Mouse (Mus musculus): ENCODE data around the gene Tiparp.

Tiparp gene

DNA sequence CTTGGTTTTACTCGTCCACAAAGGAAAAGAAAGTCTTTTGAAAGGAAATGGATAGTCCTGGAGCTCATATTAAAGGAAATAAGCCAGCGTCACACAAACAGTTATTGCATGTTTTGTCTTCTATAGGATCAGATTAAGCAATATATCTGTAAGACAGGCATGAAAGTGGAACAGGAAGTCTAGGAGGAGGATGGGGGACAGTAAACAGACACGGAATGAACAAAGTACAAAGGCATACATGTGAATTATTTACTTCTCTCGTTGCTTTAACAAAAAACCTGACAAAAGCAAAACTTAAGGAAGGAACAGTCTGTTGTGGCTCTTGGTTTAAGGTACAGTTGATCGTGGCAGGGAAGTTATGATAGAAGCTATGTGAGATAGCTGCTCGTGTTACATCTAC, 21.6 kb downstream of the Tiparp start:
- no peak for TF ChIP-seq GATA4 (IDR thresholded peaks at IDR 0.05; ENCODE audit: insufficient replicate concordance, low read length)

DNA sequence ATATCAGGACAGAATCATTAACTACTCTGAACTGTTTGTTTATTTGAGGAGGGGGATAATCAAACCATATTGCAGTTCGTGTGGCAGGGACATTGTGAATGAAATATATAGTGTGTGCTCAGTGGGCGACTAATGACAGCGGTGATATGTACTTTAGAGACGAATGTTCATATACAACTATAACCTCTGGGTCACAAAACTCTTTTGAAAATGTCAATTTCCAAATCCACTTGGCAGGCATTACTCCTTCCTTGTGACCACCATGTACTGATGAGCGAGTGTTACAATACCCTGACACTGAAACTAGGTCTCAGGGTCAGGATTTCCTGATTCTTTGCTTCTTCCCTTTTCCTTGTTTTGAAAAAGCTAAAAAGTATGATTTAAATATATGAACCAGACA, 22.9 kb downstream of the Tiparp start:
- no peak for TF ChIP-seq GATA4 (IDR thresholded peaks at IDR 0.05; ENCODE audit: insufficient replicate concordance, low read length)

DNA sequence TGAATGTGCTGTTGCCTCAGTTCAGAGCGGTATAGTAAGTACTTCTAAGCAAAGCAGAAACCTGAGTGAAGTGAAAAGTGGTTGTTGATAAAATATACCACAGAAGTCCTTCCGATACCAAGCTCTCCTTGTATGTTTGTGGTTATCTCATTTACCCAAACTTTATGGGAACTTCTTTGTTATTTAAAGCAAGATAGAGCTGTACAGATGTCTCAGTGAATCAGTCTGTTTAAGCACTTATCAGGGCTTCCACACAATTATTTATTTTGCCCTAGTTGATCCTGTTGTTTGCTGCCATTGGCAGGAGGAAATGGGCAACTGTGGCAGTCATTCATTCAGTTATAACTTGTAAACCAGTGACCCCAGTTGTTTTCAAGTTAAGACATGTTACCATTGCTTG, 26.4 kb downstream of the Tiparp start:
- TF ChIP-seq GATA4 (IDR thresholded peaks at IDR 0.05; ENCODE audit: insufficient replicate concordance, low read length): no peak

DNA sequence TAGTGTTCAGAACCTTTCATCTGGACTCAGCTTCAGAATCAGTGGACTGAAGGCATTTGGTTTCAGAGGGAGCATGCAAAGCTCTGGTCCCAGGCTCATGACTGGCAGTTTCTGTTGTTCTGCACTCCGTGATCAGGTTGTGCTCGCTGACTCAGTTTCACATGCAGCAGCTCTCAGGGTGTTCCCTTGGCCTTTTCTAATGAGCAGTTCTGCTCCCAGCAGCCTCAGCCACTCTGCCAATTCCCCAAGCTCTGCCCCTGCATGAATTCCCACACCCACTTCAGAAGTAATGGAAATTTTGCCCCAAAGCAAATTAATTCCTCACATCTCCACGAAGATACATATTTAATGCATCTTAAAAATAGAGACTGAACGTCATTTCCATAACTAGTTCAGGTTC, 30.5 kb downstream of the Tiparp start:
- TF ChIP-seq GATA4 (IDR thresholded peaks at IDR 0.05; ENCODE audit: insufficient replicate concordance, low read length): no peak

DNA sequence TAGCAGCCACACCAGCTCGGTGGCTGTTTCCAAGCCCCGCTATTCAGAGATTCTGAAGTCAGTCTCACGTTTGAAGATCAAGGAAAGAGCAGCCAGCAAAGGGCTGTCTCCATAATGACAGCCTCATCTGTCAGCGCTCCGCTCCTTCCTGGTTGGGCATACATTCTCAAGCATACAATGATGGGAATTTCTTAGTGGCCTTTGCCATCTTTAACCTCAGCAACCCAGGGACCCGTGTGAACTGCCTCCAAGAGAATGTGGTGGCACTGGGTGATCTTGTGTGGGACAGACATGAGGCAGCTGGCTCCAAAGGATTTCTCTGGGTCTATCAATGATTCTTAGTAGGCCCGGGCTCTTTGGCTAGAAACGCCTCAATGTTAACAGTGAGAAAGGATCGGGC, 34.0 kb downstream of the Tiparp start:
- no peak for TF ChIP-seq GATA4 (IDR thresholded peaks at IDR 0.05; ENCODE audit: insufficient replicate concordance, low read length)

DNA sequence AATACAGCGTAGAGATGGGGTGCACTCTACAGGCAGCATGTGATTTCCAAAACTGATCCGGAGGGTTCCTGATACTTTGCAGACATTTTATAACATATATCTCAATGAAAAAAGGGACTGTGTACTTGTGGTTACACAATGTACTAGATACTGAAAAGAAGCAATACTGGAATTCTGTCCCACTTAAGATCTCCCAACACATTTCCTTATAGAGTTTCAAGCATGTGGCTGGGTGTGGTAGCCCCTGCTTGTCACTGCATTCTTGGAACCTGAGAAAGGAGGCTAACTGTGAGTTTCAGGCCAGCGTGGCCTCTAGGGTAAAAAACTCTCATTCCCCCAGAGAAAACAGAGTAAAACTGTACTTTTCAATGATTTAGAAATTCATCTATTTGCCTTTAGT, 34.5 kb downstream of the Tiparp start:
- TF ChIP-seq GATA4 (IDR thresholded peaks at IDR 0.05; ENCODE audit: insufficient replicate concordance, low read length): no peak

DNA sequence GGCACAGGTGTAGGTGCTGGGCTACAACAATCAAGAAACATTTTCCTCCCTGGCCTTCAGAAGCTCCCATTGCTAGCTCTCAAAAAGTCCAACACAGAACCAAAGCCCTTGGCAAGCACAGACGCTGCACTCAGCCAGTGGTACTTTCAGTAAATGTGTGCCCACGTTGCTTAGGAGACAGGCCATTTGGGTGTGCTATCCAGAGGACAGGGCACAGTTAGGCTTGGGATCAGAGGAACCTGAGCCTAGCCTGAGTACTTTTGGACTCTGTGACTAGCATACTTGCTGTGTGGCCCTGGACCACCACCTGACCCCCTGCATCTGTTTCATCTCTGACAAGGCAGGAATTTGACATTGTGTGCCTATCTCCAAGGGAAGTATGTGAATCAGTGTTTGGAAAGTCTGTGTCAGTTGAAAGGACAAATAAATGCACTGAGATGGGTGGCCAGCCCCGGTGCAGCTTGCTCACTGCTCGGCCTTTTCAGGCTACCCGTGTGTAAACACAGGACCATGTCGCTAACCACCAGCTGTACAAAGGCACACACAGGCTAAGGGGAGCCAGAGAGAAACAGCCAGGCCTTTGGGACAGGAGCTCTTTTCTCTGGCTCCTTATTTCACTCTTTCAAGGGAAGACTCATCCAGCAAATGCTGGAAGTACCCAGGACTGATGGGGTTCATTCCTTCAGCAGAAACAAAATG, 35.9 kb downstream of the Tiparp start:
- TF ChIP-seq GATA4 (IDR thresholded peaks at IDR 0.05; ENCODE audit: insufficient replicate concordance, low read length): no peak

DNA sequence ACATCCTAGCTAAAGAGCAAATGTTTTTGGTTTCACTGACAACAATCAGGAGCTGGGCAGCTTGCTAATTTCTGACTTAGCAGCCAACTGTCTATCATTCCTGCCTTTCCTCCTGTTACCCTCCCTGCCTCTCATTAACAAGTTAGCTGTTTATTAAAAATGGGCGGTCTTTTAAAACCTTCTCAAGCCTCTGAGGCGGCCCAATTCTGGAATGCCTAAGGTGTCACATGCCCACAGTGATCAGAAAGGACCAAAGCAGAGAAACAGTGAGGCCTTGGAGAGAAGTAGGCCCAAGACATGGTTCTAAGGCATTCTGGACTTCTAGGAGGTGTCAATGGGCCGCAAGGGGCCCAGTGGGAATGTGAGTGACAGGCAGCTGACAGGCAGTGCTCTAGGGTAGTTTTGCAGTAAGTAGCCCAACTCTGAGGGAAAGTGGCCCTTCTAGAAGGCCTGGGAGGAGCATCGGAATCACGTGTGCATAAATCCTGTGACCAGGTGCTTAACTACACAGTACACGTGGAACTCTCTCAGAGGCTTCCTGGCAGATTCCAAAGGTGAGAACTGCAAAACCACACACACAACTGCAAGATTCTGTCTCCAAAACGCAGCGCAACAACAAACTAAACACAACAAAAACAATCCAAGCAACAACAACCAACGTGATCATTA, 37.6 kb downstream of the Tiparp start:
- no peak for TF ChIP-seq GATA4 (IDR thresholded peaks at IDR 0.05; ENCODE audit: insufficient replicate concordance, low read length)

DNA sequence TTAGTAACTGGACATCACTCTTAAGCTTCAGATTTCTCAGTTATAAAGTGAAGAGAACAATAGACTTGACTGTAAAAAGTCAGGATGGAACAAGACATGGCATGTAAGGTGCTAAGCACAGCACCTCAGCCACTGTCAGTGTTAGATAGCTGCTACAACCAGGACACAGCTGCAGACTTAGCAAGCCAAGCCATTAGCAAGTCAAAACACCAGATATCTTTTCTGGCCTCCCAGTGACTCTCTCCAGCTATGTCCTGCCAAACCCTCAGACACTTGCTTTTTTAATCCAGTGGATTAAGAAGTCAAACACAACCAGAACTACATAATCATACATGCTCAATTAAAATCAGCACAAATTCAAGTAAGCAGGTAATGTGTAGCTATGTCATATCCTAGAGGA, 41.7 kb downstream of the Tiparp start:
- TF ChIP-seq GATA4 (IDR thresholded peaks at IDR 0.05; ENCODE audit: insufficient replicate concordance, low read length): no peak

DNA sequence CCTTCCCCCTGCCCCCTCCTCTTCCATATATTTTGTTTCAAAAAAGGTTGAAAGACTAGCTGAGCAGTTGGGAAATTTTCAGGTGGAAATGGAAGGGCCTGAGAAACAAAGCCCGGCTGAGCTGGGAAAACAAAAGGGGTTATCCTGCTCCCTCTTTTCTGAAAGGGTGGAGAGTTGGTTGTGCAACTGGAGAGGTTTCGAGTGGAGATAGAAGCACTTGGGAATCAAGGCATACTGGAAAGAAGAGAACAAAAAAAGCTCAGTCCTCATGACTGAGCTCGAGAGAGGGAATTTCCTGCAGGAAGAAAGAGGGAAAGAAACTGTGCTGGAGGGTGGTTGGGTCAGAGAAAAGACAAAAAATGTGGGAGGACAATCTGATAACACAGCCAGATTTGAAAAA, 45.3 kb downstream of the Tiparp start:
- TF ChIP-seq GATA4 (IDR thresholded peaks at IDR 0.05; ENCODE audit: insufficient replicate concordance, low read length): no peak

DNA sequence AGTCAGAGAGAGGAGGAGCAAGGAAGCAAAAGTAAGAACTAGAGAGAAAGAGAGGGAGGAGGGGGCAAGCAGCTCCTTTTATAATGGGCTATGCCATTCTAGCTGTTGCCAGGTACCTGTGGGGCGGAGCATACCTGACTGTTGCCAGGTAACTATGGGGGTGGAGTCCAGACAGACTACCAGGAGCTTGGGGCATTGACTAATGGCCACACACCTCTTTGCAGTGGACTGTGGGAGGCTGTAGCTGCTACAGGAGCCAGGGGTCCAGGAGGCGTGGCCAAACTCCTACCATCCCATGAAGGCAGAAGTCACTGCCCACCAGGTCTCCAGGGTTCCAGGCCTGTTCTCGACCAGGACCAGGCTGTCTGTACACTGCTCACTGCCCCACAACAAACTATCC, 49.4 kb downstream of the Tiparp start:
- no peak for TF ChIP-seq GATA4 (IDR thresholded peaks at IDR 0.05; ENCODE audit: insufficient replicate concordance, low read length)

DNA sequence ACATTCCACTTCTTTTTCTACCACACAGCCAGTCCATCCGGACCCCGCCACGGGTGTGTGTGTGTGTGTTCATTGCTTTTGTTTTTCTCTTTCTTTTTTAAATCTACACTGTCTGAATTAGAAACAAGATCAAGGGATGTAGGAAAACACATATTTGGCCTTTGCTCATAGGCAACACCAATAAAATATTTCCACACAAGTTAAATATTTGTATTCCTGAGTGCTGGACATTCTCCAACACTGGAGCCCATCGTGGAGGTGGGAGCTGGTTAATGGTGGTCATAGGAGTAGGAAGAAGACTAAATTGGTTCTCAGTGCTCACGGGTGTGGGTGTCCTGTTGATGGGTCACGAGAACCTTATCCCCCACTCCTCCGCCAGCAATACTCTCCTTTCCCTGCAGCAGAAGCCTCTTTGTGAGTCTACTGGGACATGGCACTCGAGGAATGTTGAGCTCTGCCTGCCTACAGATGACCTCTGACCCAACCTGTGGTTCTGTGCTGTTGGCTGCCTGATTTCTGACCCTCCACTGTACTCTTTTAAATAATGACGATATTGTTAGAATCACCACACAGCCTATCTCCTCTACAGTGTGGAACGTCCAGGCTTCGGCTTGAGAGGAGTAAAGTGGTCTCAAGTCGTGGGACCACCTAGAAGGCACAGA, 51.2 kb downstream of the Tiparp start:
- no peak for TF ChIP-seq GATA4 (IDR thresholded peaks at IDR 0.05; ENCODE audit: insufficient replicate concordance, low read length)

DNA sequence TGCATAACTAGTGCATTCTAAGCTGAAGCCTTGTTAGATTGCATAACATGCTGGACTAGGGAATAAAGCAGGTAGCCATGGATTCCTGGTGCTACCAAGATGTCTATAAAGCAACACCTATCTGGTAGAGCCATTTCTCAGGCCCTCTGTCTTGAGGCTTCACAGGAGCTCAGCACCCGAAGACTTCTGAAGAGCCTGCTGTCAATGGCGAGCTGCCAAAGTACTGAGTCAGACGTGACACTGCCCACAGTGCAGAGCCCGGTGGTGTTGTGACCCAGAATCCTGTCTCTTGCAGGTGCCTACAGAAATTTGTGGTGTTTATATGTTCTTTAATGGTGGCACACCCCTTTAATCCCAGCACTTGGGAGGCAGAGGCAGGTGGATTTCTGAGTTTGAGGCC, 53.4 kb downstream of the Tiparp start:
- TF ChIP-seq GATA4 (IDR thresholded peaks at IDR 0.05; ENCODE audit: insufficient replicate concordance, low read length): no peak

DNA sequence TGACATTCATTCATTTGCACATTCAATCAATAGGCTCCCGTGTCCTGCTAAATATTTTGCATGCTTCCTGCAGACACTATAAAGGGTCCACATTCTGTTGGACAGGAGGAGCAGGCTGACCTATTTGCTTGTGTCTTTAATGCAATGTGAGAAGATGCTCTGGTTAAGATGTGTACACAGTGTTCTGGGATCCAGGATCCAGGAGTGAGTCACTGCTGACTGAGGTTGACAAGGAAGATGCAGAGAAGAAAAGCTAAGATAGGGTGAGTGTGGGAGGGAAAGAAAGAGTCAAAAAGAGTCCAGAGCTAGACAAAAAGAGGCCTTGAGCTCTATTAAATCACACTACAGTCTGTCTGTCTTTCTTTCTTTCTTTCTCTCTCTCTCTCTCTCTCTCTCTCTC, 56.1 kb downstream of the Tiparp start:
- no peak for TF ChIP-seq GATA4 (IDR thresholded peaks at IDR 0.05; ENCODE audit: insufficient replicate concordance, low read length)

DNA sequence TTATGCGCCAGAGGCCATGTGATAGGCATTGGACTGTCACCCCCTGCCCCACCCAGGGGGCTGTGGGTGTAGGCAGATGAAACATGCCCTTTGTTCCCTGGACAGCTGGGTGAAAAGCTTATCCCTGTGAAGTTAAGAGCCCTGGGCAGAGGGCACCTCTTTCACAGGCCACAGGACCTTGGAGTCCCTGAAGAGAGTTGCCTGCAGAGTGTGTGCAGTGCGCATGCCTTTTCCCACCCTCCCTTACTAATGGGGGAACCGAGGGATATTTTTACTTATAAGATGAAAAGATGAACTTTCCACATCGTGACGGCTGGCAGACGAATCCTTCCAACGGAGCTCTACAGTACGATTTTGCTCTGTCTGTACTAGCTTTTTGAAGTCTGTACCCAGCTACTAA, 57.1 kb downstream of the Tiparp start:
- TF ChIP-seq GATA4 (IDR thresholded peaks at IDR 0.05; ENCODE audit: insufficient replicate concordance, low read length): no peak

DNA sequence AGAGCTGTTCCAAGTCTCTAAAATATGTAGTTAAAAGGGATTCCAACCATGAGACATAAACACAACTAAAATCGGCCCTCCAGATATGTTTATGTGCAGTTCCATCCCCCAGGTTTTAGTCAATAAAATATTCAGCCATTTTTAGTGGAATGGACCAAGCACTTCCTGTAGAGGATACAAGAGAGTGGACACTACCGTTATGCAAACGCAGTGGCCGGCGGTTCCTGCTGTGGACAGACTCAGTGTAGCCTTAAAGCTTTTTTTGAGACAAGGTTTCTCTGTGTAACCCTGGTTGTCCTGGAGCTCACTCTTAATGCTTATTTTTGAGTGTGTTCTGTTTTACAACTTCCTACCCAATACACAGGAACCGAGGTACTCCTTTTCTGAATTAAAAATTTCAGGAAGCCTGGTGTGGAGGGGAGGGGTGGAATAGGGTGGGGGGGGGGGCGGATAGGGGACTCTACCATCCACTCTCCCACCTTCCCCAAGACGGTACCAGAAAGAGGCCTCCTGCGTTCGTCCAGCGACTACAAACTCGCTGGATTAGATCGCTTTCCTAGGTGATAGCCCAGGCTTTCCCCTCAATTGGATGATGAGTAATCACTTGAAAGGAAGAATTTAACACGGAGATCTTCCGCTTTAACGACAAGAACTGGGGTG, 57.7 kb downstream of the Tiparp start:
- TF ChIP-seq GATA4 (IDR thresholded peaks at IDR 0.05; ENCODE audit: insufficient replicate concordance, low read length): no peak

All from liver, adult (tissue).